Mouse (Mus musculus): Measurements from ENCODE around the gene Ubr1. TPM values are rescaled to one million over a fixed set of nuclear protein-coding genes. Genes with fewer than 3 reads are reported as not detected.

Ubr1 gene
- total and polyA plus RNA-seq, 2 experiments from 2014 or later = 27.3 to 34.8 TPM

- peak within 1 kb of the TSS; percentile 77 for H3K9ac ChIP-seq (replicated peaks; ENCODE audit: low read length)
- no peak for TF ChIP-seq CTCF (IDR thresholded peaks at IDR 0.05; ENCODE audit: low read depth)
- under 1% methylated on average over 65 of the region's 71 CpGs for WGBS
- no peaks in the 10 kb centered on the region for H3K36me3 ChIP-seq (ENCODE audit: insufficient read depth, low read length)
- no peaks in the 10 kb centered on the region for H3K27me3 ChIP-seq (ENCODE audit: insufficient read depth, low read length)
- H3K4me3 ChIP-seq (ENCODE audit: low read length) = peak within 1 kb of the TSS; percentile 97
- no peaks in the 10 kb centered on the region for H3K9me3 ChIP-seq (ENCODE audit: low read length)
- DNase-seq (ENCODE audit: low spot score) (peak; percentile 57), ATAC-seq (peak; percentile 61)
- peaks cover 6% of the 10 kb centered on the region; the same call in 1 of the 2 replicates for H3K4me1 ChIP-seq (ENCODE audit: insufficient read depth, low read length)
- peak within 1 kb of the TSS; percentile 89 for H3K27ac ChIP-seq
- H3K4me2 ChIP-seq (ENCODE audit: low read depth, low read length) = peak within 1 kb of the TSS; percentile 66
These were observed 120.8 kb downstream of the Ubr1 start, which contains the start of gene Cdan1 for GRCm38 (mm10) chr2:120849449-120850423. Cdan1 (minus strand) TSS chr2:120850128.

GRCm38 (mm10) chr2:120845280-120845679 lies 125.2 kb downstream of the Ubr1 start:
- H3K4me1 ChIP-seq (ENCODE audit: insufficient read depth, low read length) = peaks cover 6% of the 10 kb centered on the region; the same call in 1 of the 2 replicates
- no peak overlapping the region for H3K27ac ChIP-seq
- H3K4me2 ChIP-seq (ENCODE audit: low read depth, low read length) = no peak overlapping the region
- DNase-seq (ENCODE audit: low spot score) (no peak), ATAC-seq (no peak)
- no peaks in the 10 kb centered on the region for H3K27me3 ChIP-seq (ENCODE audit: insufficient read depth, low read length)
- 95% methylated on average over 1 of the region's 1 CpGs for WGBS
- no peak for TF ChIP-seq CTCF (IDR thresholded peaks at IDR 0.05; ENCODE audit: low read depth)
- no peak overlapping the region for H3K4me3 ChIP-seq (ENCODE audit: low read length)
- no peak overlapping the region for H3K9ac ChIP-seq (replicated peaks; ENCODE audit: low read length)
- no peaks in the 10 kb centered on the region for H3K9me3 ChIP-seq (ENCODE audit: low read length)
- no peaks in the 10 kb centered on the region for H3K36me3 ChIP-seq (ENCODE audit: insufficient read depth, low read length)

GRCm38 (mm10) chr2:120843990-120844389 lies 126.5 kb downstream of the Ubr1 start:
- Histone ChIP-seq H3K4me2 (ENCODE audit: low read depth, low read length) (no peak overlapping the region), H3K36me3 (ENCODE audit: insufficient read depth, low read length) (no peaks in the 10 kb centered on the region), H3K27ac (no peak overlapping the region), H3K9me3 (ENCODE audit: low read length) (no peaks in the 10 kb centered on the region), H3K9ac (replicated peaks; ENCODE audit: low read length) (no peak overlapping the region), H3K27me3 (ENCODE audit: insufficient read depth, low read length) (no peaks in the 10 kb centered on the region), H3K4me3 (ENCODE audit: low read length) (no peak overlapping the region), H3K4me1 (ENCODE audit: insufficient read depth, low read length) (peaks cover 6% of the 10 kb centered on the region; the same call in 1 of the 2 replicates)
- 93% methylated on average over 4 of the region's 4 CpGs for whole genome bisulfite sequencing
- no peak for ATAC-seq
- no peak for TF ChIP-seq CTCF (IDR thresholded peaks at IDR 0.05; ENCODE audit: low read depth)
- no peak for DNase-seq (ENCODE audit: low spot score)

- no peak overlapping the region for H3K4me3 ChIP-seq (ENCODE audit: low read length)
- H3K27ac ChIP-seq = no peak overlapping the region
- no peak for TF ChIP-seq CTCF (IDR thresholded peaks at IDR 0.05; ENCODE audit: low read depth)
- no peak for ATAC-seq
- H3K36me3 ChIP-seq (ENCODE audit: insufficient read depth, low read length) = no peaks in the 10 kb centered on the region
- 86% methylated on average over 1 of the region's 1 CpGs for WGBS
- no peaks in the 10 kb centered on the region for H3K9me3 ChIP-seq (ENCODE audit: low read length)
- DNase-seq (ENCODE audit: low spot score) = no peak
- no peaks in the 10 kb centered on the region for H3K27me3 ChIP-seq (ENCODE audit: insufficient read depth, low read length)
- no peaks in the 10 kb centered on the region for H3K4me1 ChIP-seq (ENCODE audit: insufficient read depth, low read length)
- no peak overlapping the region for H3K9ac ChIP-seq (replicated peaks; ENCODE audit: low read length)
- no peak overlapping the region for H3K4me2 ChIP-seq (ENCODE audit: low read depth, low read length)
These were observed 129.3 kb downstream of the Ubr1 start for GRCm38 (mm10) chr2:120841211-120841610.

- Histone ChIP-seq H3K27ac (no peak overlapping the region), H3K27me3 (ENCODE audit: insufficient read depth, low read length) (no peaks in the 10 kb centered on the region), H3K4me2 (ENCODE audit: low read depth, low read length) (no peak overlapping the region), H3K9ac (replicated peaks; ENCODE audit: low read length) (no peak overlapping the region), H3K9me3 (ENCODE audit: low read length) (no peaks in the 10 kb centered on the region), H3K4me1 (ENCODE audit: insufficient read depth, low read length) (no peaks in the 10 kb centered on the region), H3K36me3 (ENCODE audit: insufficient read depth, low read length) (no peaks in the 10 kb centered on the region), H3K4me3 (ENCODE audit: low read length) (no peak overlapping the region)
- no peak for TF ChIP-seq CTCF (IDR thresholded peaks at IDR 0.05; ENCODE audit: low read depth)
- 93% methylated on average over 4 of the region's 4 CpGs for WGBS
- no peak for DNase-seq (ENCODE audit: low spot score)
- ATAC-seq = no peak
These were observed 135.3 kb downstream of the Ubr1 start for GRCm38 (mm10) chr2:120835167-120835566.

GRCm38 (mm10) chr2:120826936-120827638 lies 143.4 kb downstream of the Ubr1 start:
- no peak for ATAC-seq
- no peak overlapping the region for H3K27ac ChIP-seq
- H3K4me3 ChIP-seq (ENCODE audit: low read length) = no peak overlapping the region
- TF ChIP-seq CTCF (IDR thresholded peaks at IDR 0.05; ENCODE audit: low read depth) = no peak
- H3K36me3 ChIP-seq (ENCODE audit: insufficient read depth, low read length) = no peaks in the 10 kb centered on the region
- no peaks in the 10 kb centered on the region for H3K4me1 ChIP-seq (ENCODE audit: insufficient read depth, low read length)
- no peaks in the 10 kb centered on the region for H3K9me3 ChIP-seq (ENCODE audit: low read length)
- WGBS = 18% methylated on average over 1 of the region's 1 CpGs
- no peak for DNase-seq (ENCODE audit: low spot score)
- no peaks in the 10 kb centered on the region for H3K27me3 ChIP-seq (ENCODE audit: insufficient read depth, low read length)
- no peak overlapping the region for H3K4me2 ChIP-seq (ENCODE audit: low read depth, low read length)
- H3K9ac ChIP-seq (replicated peaks; ENCODE audit: low read length) = no peak overlapping the region

Small RNAs within 50 kb of the gene (microRNA-seq; reads per million reads assigned to microRNA genes)
- gene Gm44325 = 0 reads per million in 2 experiments

Other genes starting within 250 kb of the Ubr1 start
- 27.0 and 37.8 TPM in 2 replicates for gene Cdan1, start 120.6 kb downstream of the Ubr1 start, total RNA-seq (2014; rRNA removed)
- 4.9 and 5.9 TPM in 2 replicates for gene Cdan1, start 120.6 kb downstream of the Ubr1 start, polyA plus RNA-seq (2015; fragmentation: Nextera tagmentation; extraction: Ambion mirVana)
- gene Ttbk2, start 120.1 kb downstream of the Ubr1 start, total RNA-seq (2014; rRNA removed) = 60.1 and 63.7 TPM in 2 replicates
- 9.2 and 9.3 TPM in 2 replicates for gene Ttbk2, start 120.1 kb downstream of the Ubr1 start, polyA plus RNA-seq (2015; fragmentation: Nextera tagmentation; extraction: Ambion mirVana)
- gene Tmem62, start 6.3 kb upstream of the Ubr1 start, total RNA-seq (2014; rRNA removed) = 24.0 and 25.8 TPM in 2 replicates
- 12.6 and 13.8 TPM in 2 replicates for gene Tmem62, start 6.3 kb upstream of the Ubr1 start, polyA plus RNA-seq (2015; fragmentation: Nextera tagmentation; extraction: Ambion mirVana)
- 40.0 and 42.3 TPM in 2 replicates for gene Ccndbp1, start 37.7 kb upstream of the Ubr1 start, total RNA-seq (2014; rRNA removed)
- gene Ccndbp1, start 37.7 kb upstream of the Ubr1 start, polyA plus RNA-seq (2015; fragmentation: Nextera tagmentation; extraction: Ambion mirVana) = 76.5 and 80.2 TPM in 2 replicates
- 0.07 and 0.73 TPM in 2 replicates for gene Epb42, start 66.4 kb upstream of the Ubr1 start, total RNA-seq (2014; rRNA removed)
- gene Epb42, start 66.4 kb upstream of the Ubr1 start, polyA plus RNA-seq (2015; fragmentation: Nextera tagmentation; extraction: Ambion mirVana) = 0.06 and 0.18 TPM in 2 replicates
- 0.78 TPM in 1 of 2 replicates, not detected in the other for gene Tgm5, start 115.1 kb upstream of the Ubr1 start, total RNA-seq (2014; rRNA removed)
- 0.37 and 0.45 TPM in 2 replicates for gene Tgm5, start 115.1 kb upstream of the Ubr1 start, polyA plus RNA-seq (2015; fragmentation: Nextera tagmentation; extraction: Ambion mirVana)
- gene Tgm7, start 139.1 kb upstream of the Ubr1 start, total RNA-seq (2014; rRNA removed) = not detected in 2 replicates
- not detected in 2 replicates for gene Tgm7, start 139.1 kb upstream of the Ubr1 start, polyA plus RNA-seq (2015; fragmentation: Nextera tagmentation; extraction: Ambion mirVana)
- gene Adal, start 169.7 kb upstream of the Ubr1 start, total RNA-seq (2014; rRNA removed) = 17.6 and 22.4 TPM in 2 replicates
- gene Adal, start 169.7 kb upstream of the Ubr1 start, polyA plus RNA-seq (2015; fragmentation: Nextera tagmentation; extraction: Ambion mirVana) = 18.0 and 18.4 TPM in 2 replicates
- gene Lcmt2, start 169.9 kb upstream of the Ubr1 start, total RNA-seq (2014; rRNA removed) = 9.6 and 10.1 TPM in 2 replicates
- 11.4 and 14.2 TPM in 2 replicates for gene Lcmt2, start 169.9 kb upstream of the Ubr1 start, polyA plus RNA-seq (2015; fragmentation: Nextera tagmentation; extraction: Ambion mirVana)
- 20.2 and 33.6 TPM in 2 replicates for gene Tubgcp4, start 199.9 kb upstream of the Ubr1 start, total RNA-seq (2014; rRNA removed)
- 26.1 and 27.6 TPM in 2 replicates for gene Tubgcp4, start 199.9 kb upstream of the Ubr1 start, polyA plus RNA-seq (2015; fragmentation: Nextera tagmentation; extraction: Ambion mirVana)
- gene Zscan29, start 200.4 kb upstream of the Ubr1 start, total RNA-seq (2014; rRNA removed) = 3.2 and 5.7 TPM in 2 replicates
- gene Zscan29, start 200.4 kb upstream of the Ubr1 start, polyA plus RNA-seq (2015; fragmentation: Nextera tagmentation; extraction: Ambion mirVana) = 5.3 and 5.5 TPM in 2 replicates

Measured in hindbrain, postnatal 0 days (tissue).